Mouse (Mus musculus): ENCODE data around the gene Scd2. TPM values are rescaled to one million over a fixed set of nuclear protein-coding genes. Genes with fewer than 3 reads are reported as not detected.
"Not testable (repeated sequence)": the region's sequence is repeated elsewhere in the genome, so short reads cannot be mapped to it uniquely, and the experiment has no call there.

Scd2 gene
- total and polyA plus RNA-seq, 2 experiments from 2014 or later: 274 to 1,071 TPM

DNA sequence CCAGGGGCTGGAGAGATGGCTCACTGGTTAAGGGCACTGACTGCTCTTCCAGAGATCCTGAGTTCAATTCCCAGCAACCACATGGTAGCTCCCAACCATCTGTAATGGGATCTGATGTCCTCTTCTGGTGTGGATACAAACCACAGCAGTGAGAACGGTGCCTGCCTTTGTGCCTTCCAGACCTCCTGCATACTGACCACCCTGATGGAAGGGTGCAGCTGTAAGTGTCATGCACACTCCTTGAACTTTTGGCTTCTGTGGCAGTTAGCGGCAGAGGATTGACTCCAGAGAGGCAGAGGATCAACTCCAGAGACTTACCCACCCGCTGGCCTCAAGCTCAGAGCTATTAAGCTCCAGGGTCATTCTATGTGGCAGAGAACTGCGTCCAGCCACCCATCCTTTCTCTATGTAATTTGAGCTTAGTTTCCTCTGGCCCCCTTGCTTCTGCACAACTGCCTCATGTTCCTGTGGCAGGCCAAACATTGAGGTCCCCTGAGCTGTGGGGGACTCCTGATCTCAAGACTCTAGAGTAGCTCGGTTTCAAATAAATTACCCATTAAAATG is 23.4 kb downstream of the Scd2 start:
- DNase-seq (ENCODE audit: low spot score) (no peak), ATAC-seq (no peak)
- 74% methylated on average over 5 of the region's 5 CpGs for WGBS
- Histone ChIP-seq H3K36me3 (ENCODE audit: insufficient read depth, low read length) (no peaks in the 10 kb centered on the region), H3K4me3 (ENCODE audit: low read length) (no peak overlapping the region), H3K4me2 (ENCODE audit: low read depth, low read length) (no peak overlapping the region), H3K27ac (no peak overlapping the region), H3K9me3 (ENCODE audit: low read length) (no peaks in the 10 kb centered on the region), H3K27me3 (ENCODE audit: insufficient read depth, low read length) (no peaks in the 10 kb centered on the region), H3K4me1 (ENCODE audit: insufficient read depth, low read length) (peaks cover 3% of the 10 kb centered on the region; the same call in 1 of the 2 replicates), H3K9ac (replicated peaks; ENCODE audit: low read length) (no peak overlapping the region)
- no peak for TF ChIP-seq CTCF (IDR thresholded peaks at IDR 0.05; ENCODE audit: low read depth)

GRCm38 (mm10) chr19:44317391-44317790 is 23.9 kb downstream of the Scd2 start:
- H3K27me3 ChIP-seq (ENCODE audit: insufficient read depth, low read length): no peaks in the 10 kb centered on the region
- ATAC-seq: no peak
- no peaks in the 10 kb centered on the region for H3K36me3 ChIP-seq (ENCODE audit: insufficient read depth, low read length)
- no peak for DNase-seq (ENCODE audit: low spot score)
- H3K27ac ChIP-seq: no peak overlapping the region
- no peak overlapping the region for H3K9ac ChIP-seq (replicated peaks; ENCODE audit: low read length)
- no peak for TF ChIP-seq CTCF (IDR thresholded peaks at IDR 0.05; ENCODE audit: low read depth)
- H3K4me1 ChIP-seq (ENCODE audit: insufficient read depth, low read length): peaks cover 3% of the 10 kb centered on the region; the same call in 1 of the 2 replicates
- H3K4me2 ChIP-seq (ENCODE audit: low read depth, low read length): no peak overlapping the region
- no peaks in the 10 kb centered on the region for H3K9me3 ChIP-seq (ENCODE audit: low read length)
- WGBS: 71% methylated on average over 5 of the region's 5 CpGs
- H3K4me3 ChIP-seq (ENCODE audit: low read length): no peak overlapping the region

DNA sequence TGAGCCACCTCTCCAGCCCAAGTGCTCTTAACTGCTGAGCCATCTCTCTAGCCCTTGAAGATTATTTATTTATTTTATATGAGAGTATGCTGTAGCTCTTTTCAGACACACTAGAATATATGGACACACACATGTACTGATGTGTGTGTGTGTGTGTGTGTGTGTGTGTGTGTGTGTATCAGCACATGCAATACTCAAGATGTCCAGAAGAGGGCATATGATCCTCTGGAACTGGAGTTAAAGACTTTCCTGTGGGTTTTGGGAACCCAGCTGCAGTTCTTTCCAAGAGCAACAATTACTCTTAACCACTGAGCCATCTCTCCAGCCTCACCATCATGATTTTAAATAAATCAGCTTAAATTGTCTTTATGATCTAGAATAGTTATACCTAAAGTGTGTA is 25.1 kb downstream of the Scd2 start:
- peak; percentile 45 for TF ChIP-seq CTCF (IDR thresholded peaks at IDR 0.05; ENCODE audit: low read depth)
- H3K9me3 ChIP-seq (ENCODE audit: low read length): no peaks in the 10 kb centered on the region
- H3K27ac ChIP-seq: no peak overlapping the region
- H3K27me3 ChIP-seq (ENCODE audit: insufficient read depth, low read length): no peaks in the 10 kb centered on the region
- no peaks in the 10 kb centered on the region for H3K36me3 ChIP-seq (ENCODE audit: insufficient read depth, low read length)
- peaks cover 3% of the 10 kb centered on the region; the same call in 1 of the 2 replicates for H3K4me1 ChIP-seq (ENCODE audit: insufficient read depth, low read length)
- H3K9ac ChIP-seq (replicated peaks; ENCODE audit: low read length): no peak overlapping the region
- no peak for DNase-seq (ENCODE audit: low spot score)
- no peak overlapping the region for H3K4me2 ChIP-seq (ENCODE audit: low read depth, low read length)
- ATAC-seq: no peak
- H3K4me3 ChIP-seq (ENCODE audit: low read length): no peak overlapping the region

- H3K4me2 ChIP-seq (ENCODE audit: low read depth, low read length): no peak overlapping the region
- H3K27me3 ChIP-seq (ENCODE audit: insufficient read depth, low read length): no peaks in the 10 kb centered on the region
- H3K27ac ChIP-seq: no peak overlapping the region
- H3K9ac ChIP-seq (replicated peaks; ENCODE audit: low read length): no peak overlapping the region
- H3K9me3 ChIP-seq (ENCODE audit: low read length): no peaks in the 10 kb centered on the region
- no peak for ATAC-seq
- WGBS: 84% methylated on average over 3 of the region's 3 CpGs
- no peak for DNase-seq (ENCODE audit: low spot score)
- no peak for TF ChIP-seq CTCF (IDR thresholded peaks at IDR 0.05; ENCODE audit: low read depth)
- no peaks in the 10 kb centered on the region for H3K36me3 ChIP-seq (ENCODE audit: insufficient read depth, low read length)
- H3K4me1 ChIP-seq (ENCODE audit: insufficient read depth, low read length): no peaks in the 10 kb centered on the region
- no peak overlapping the region for H3K4me3 ChIP-seq (ENCODE audit: low read length)
Observed at GRCm38 (mm10) chr19:44320316-44320715, 26.8 kb downstream of the Scd2 start.

- Histone ChIP-seq H3K27me3 (ENCODE audit: insufficient read depth, low read length) (no peaks in the 10 kb centered on the region), H3K4me3 (ENCODE audit: low read length) (no peak overlapping the region), H3K36me3 (ENCODE audit: insufficient read depth, low read length) (no peaks in the 10 kb centered on the region), H3K4me1 (ENCODE audit: insufficient read depth, low read length) (no peaks in the 10 kb centered on the region), H3K9me3 (ENCODE audit: low read length) (no peaks in the 10 kb centered on the region), H3K4me2 (ENCODE audit: low read depth, low read length) (no peak overlapping the region), H3K27ac (no peak overlapping the region), H3K9ac (replicated peaks; ENCODE audit: low read length) (no peak overlapping the region)
- DNase-seq (ENCODE audit: low spot score): no peak
- no peak for TF ChIP-seq CTCF (IDR thresholded peaks at IDR 0.05; ENCODE audit: low read depth)
- 78% methylated on average over 4 of the region's 4 CpGs for WGBS
- ATAC-seq: no peak
Observed at GRCm38 (mm10) chr19:44321201-44321600, 27.7 kb downstream of the Scd2 start.

GRCm38 (mm10) chr19:44321631-44322030 is 28.2 kb downstream of the Scd2 start:
- Histone ChIP-seq H3K9ac (replicated peaks; ENCODE audit: low read length) (no peak overlapping the region), H3K27me3 (ENCODE audit: insufficient read depth, low read length) (no peaks in the 10 kb centered on the region), H3K4me3 (ENCODE audit: low read length) (no peak overlapping the region), H3K9me3 (ENCODE audit: low read length) (no peaks in the 10 kb centered on the region), H3K4me1 (ENCODE audit: insufficient read depth, low read length) (no peaks in the 10 kb centered on the region), H3K36me3 (ENCODE audit: insufficient read depth, low read length) (no peaks in the 10 kb centered on the region), H3K4me2 (ENCODE audit: low read depth, low read length) (no peak overlapping the region), H3K27ac (no peak overlapping the region)
- 83% methylated on average over 2 of the region's 2 CpGs for WGBS
- TF ChIP-seq CTCF (IDR thresholded peaks at IDR 0.05; ENCODE audit: low read depth): no peak
- ATAC-seq (no peak), DNase-seq (ENCODE audit: low spot score) (no peak)

GRCm38 (mm10) chr19:44329566-44329965 is 36.1 kb downstream of the Scd2 start:
- Histone ChIP-seq H3K4me1 (ENCODE audit: insufficient read depth, low read length) (no peaks in the 10 kb centered on the region), H3K36me3 (ENCODE audit: insufficient read depth, low read length) (no peaks in the 10 kb centered on the region), H3K4me3 (ENCODE audit: low read length) (no peak overlapping the region), H3K9me3 (ENCODE audit: low read length) (no peaks in the 10 kb centered on the region), H3K27me3 (ENCODE audit: insufficient read depth, low read length) (no peaks in the 10 kb centered on the region), H3K9ac (replicated peaks; ENCODE audit: low read length) (no peak overlapping the region), H3K27ac (no peak overlapping the region), H3K4me2 (ENCODE audit: low read depth, low read length) (no peak overlapping the region)
- WGBS: 91% methylated on average over 2 of the region's 2 CpGs
- ATAC-seq (no peak), DNase-seq (ENCODE audit: low spot score) (no peak)
- no peak for TF ChIP-seq CTCF (IDR thresholded peaks at IDR 0.05; ENCODE audit: low read depth)

DNA sequence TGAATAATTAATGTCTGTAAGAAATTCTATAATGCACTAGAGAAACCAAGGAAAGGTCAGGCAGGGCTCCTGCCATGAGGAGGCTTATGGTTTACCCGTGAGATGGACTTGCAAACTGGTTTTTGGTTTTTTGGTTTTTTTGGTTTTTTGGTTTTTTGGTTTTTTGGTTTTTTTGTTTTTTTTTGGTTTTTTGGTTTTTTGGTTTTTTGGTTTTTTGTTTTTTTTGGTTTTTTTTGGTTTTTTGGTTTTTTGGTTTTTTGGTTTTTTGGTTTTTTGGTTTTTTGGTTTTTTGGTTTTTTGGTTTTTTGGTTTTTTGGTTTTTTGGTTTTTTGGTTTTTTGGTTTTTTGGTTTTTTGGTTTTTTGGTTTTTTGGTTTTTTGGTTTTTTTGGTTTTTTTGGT is 37.7 kb downstream of the Scd2 start:
- ATAC-seq; H3K27me3 ChIP-seq (ENCODE audit: insufficient read depth, low read length): not testable (repeated sequence)
- WGBS: 100% methylated on average over 1 of the region's 1 CpGs

More for the DNA sequence above, 37.7 kb downstream of the Scd2 start:
- not testable (repeated sequence) for H3K9ac ChIP-seq (replicated peaks; ENCODE audit: low read length); H3K27ac ChIP-seq; DNase-seq (ENCODE audit: low spot score); H3K4me2 ChIP-seq (ENCODE audit: low read depth, low read length); H3K4me3 ChIP-seq (ENCODE audit: low read length); H3K9me3 ChIP-seq (ENCODE audit: low read length); H3K36me3 ChIP-seq (ENCODE audit: insufficient read depth, low read length); H3K4me1 ChIP-seq (ENCODE audit: insufficient read depth, low read length)

Data from hindbrain, postnatal 0 days (tissue).